Mouse (Mus musculus) neural tube, embryonic 13.5 days (tissue): Measurements from ENCODE around the gene Mgat5. TPM values are rescaled to one million over a fixed set of nuclear protein-coding genes. Genes with fewer than 3 reads are reported as not detected.

Experiments used
- ATAC-seq: fragments of 200-750 bp; cut with Nextera tagmentation; 2 replicates; pipeline ENCODE4 v1.8.0; 2017; ENCODE audit warnings: low read depth, mild to moderate bottlenecking, moderate TSS enrichment, moderate library complexity
- H3K27ac ChIP-seq: fragments of 300-500 bp; sonication (generic); replicated peaks from 2 replicates; pipeline ENCODE4 v1.5.1; 2015; ENCODE audit warnings: moderate library complexity, mild to moderate bottlenecking, inconsistent platforms
- H3K27me3 ChIP-seq: fragments of 300-500 bp; sonication (generic); 2 replicates; pipeline ENCODE4 v1.6.1; 2015; ENCODE audit warnings: mild to moderate bottlenecking, inconsistent platforms
- H3K36me3 ChIP-seq: fragments of 300-500 bp; sonication (generic); 2 replicates; pipeline ENCODE4 v1.6.1; 2015; ENCODE audit warnings: mild to moderate bottlenecking, inconsistent platforms
- H3K4me1 ChIP-seq: fragments of 300-500 bp; sonication (generic); replicated peaks from 2 replicates; pipeline ENCODE4 v1.6.1; 2015; ENCODE audit warnings: inconsistent platforms
- H3K4me2 ChIP-seq: fragments of 300-500 bp; sonication (generic); 2 replicates; pipeline ENCODE4 v1.6.1; 2015; ENCODE audit warnings: inconsistent platforms, mild to moderate bottlenecking, moderate library complexity
- H3K4me3 ChIP-seq: fragments of 300-500 bp; sonication (generic); 2 replicates; pipeline ENCODE4 v1.5.1; 2015; ENCODE audit warnings: mild to moderate bottlenecking, inconsistent platforms
- H3K9ac ChIP-seq: fragments of 300-500 bp; sonication (generic); 2 replicates; pipeline ENCODE4 v1.6.1; 2015; ENCODE audit warnings: moderate library complexity, mild to moderate bottlenecking, inconsistent platforms
- H3K9me3 ChIP-seq: fragments of 300-500 bp; sonication (generic); 2 replicates; pipeline ENCODE4 v1.6.1; 2016; ENCODE audit warnings: inconsistent platforms
- WGBS: fragments of 180-500 bp; shearing (Covaris S2); methylation state at CpG from one replicate; pipeline ENCODE4 v1.1.7; 2015; 5-methylcytosine and 5-hydroxymethylcytosine counted together
- polyA plus RNA-seq: library from polyadenylated mRNA; unstranded; fragments of >200 nt; fragmentation: Nextera tagmentation; extraction: Ambion mirVana; gene quantifications from 2 replicates; pipeline ENCODE4 v1.2.1, GENCODE M21; 2015

Gene Mgat5
- polyA plus RNA-seq, 1 experiment from 2014 or later, result 11.2 TPM

DNA sequence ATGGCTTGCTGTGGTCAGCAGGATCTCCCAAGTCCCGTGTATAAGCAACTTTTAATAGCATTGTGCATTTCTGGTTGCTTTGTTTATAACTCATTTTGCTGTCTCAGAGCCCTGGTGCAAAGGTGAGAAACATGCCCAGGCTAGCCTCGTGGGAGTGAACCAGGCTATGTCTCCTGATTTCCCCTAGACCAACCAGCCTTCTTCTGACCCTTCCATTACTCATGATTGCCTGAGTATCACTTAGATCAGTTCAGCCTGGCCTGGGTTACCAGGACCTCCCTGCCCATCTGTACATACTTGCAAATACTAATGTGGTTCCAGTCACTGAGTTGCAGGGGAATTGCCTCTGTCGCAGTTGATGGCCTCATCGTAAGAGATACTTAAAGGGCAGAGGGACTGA is 14.8 kb downstream of the Mgat5 start:
- Histone ChIP-seq H3K4me2 (no peak overlapping the region), H3K4me3 (no peak overlapping the region), H3K36me3 (no peaks in the 10 kb centered on the region), H3K9me3 (0 out of 2 replicates have a peak, but pooled peaks cover 5% of the 10 kb centered on the region), H3K4me1 (peaks cover 16% of the 10 kb centered on the region), H3K9ac (no peak overlapping the region), H3K27ac (no peak overlapping the region), H3K27me3 (no peaks in the 10 kb centered on the region)
- 78% methylated on average over 4 of the region's 4 CpGs for WGBS
- no peak for ATAC-seq

DNA sequence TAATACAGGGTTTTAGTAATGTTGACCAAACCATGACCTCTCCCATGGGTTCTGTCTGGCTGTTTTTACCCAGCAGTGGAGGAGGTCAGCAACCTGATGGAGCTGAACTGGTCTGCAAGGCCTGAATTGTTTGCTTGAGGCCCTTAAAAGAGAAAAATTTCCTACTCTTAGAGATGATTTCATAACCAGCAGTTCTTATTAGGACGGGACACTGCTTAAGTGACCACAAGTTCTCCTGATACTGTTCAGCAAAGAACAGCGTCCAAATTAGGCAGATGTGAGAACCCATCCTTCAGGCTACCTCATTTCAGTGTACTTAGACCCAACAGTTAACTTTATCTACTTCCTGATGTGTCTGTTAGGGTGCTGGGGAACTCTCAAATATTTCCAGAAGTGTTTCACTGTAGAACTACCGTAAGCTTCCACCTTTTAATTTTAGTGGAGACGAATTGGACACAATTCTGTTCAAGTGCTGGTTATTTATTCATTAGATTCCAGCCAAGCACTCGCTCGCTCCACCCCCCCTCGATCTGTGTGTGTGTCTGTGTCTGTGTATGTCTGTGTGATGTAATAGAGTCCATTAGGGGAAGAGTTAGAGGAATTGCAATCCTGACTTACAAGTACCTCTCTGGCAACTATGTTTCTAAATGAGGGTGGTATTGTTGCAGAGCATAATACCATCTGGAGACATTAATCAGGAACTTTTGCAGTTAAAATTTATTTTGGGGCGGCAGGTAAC is 17.4 kb downstream of the Mgat5 start:
- no peaks in the 10 kb centered on the region for H3K36me3 ChIP-seq
- ATAC-seq, result no peak
- H3K27ac ChIP-seq, result no peak overlapping the region
- H3K4me1 ChIP-seq, result peaks cover 6% of the 10 kb centered on the region; the same call in 1 of the 2 replicates
- H3K4me2 ChIP-seq, result no peak overlapping the region
- no peak overlapping the region for H3K4me3 ChIP-seq
- H3K9ac ChIP-seq, result no peak overlapping the region
- WGBS, result 85% methylated on average over 8 of the region's 8 CpGs
- 0 out of 2 replicates have a peak, but pooled peaks cover 5% of the 10 kb centered on the region for H3K9me3 ChIP-seq
- H3K27me3 ChIP-seq, result no peaks in the 10 kb centered on the region

DNA sequence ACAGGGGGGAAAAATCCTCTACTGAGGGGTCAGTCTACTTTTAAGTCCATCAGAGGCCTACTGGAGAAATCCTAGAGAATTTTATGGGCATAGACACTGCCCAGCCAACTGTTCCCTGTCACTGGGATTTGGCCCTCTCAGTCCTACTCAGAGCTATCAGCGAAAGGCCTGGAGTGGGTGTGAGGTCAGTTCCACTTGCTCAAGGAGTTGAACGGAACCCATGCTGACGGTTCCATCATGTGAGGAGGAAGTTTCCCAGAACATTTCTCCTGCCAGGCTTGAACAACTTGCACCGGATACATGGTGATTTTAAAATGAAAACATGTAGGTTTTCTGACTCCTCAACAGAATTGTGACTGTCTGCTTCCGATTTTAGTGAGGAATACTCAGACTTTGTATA is 20.2 kb downstream of the Mgat5 start:
- Histone ChIP-seq H3K4me3 (no peak overlapping the region), H3K27ac (no peak overlapping the region), H3K4me2 (no peak overlapping the region), H3K9me3 (0 out of 2 replicates have a peak, but pooled peaks cover 5% of the 10 kb centered on the region), H3K36me3 (no peaks in the 10 kb centered on the region), H3K4me1 (no peaks in the 10 kb centered on the region), H3K27me3 (no peaks in the 10 kb centered on the region), H3K9ac (no peak overlapping the region)
- 89% methylated on average over 5 of the region's 5 CpGs for WGBS
- no peak for ATAC-seq

DNA sequence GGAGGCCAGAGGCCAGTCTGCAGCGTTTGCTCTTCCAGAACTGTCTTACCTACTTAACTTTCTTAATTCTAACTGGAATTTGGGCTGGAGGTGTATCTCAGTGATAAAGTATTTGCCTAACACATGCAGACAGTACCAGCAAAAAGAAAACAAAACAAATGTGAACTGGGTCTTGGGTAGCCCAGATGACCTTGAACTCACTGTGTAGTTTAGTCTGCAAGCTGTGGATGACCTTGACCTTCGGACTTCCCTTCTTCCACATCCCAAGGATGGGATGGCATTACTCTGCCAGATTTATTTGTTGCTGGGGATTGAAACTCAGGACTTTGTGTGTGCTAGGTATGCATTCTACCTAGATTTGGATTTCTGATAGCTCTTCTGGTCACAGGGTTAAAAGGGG is 24.2 kb downstream of the Mgat5 start:
- H3K4me1 ChIP-seq, result peaks cover 9% of the 10 kb centered on the region; the same call in 1 of the 2 replicates
- WGBS, result 87% methylated on average over 2 of the region's 2 CpGs
- H3K27ac ChIP-seq, result no peak overlapping the region
- H3K4me3 ChIP-seq, result no peak overlapping the region
- no peak for ATAC-seq
- H3K4me2 ChIP-seq, result no peak overlapping the region
- no peak overlapping the region for H3K9ac ChIP-seq
- no peaks in the 10 kb centered on the region for H3K27me3 ChIP-seq
- H3K9me3 ChIP-seq, result no peaks in the 10 kb centered on the region
- no peaks in the 10 kb centered on the region for H3K36me3 ChIP-seq

DNA sequence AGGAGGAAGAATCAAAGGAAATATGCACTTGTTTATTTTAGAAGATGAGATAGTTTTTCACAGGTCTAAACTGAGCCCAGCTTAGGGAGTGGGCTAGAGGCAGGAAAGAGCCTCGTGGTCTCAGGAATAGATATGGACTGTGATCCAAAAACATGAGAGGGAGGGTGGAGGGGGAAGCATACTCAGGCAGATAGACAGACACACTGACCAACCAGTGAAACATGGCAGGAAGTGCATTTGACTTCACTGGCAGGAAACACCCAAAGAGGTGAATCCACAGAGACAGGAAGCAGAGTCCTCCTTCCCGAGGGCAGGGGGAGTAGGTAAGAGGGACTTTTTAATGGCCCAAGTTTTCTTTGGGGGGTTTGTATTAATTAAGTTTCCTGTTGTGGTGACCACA is 25.7 kb downstream of the Mgat5 start:
- H3K27ac ChIP-seq, result no peak overlapping the region
- H3K9me3 ChIP-seq, result no peaks in the 10 kb centered on the region
- H3K4me1 ChIP-seq, result peaks cover 15% of the 10 kb centered on the region
- 74% methylated on average over 2 of the region's 2 CpGs for WGBS
- H3K27me3 ChIP-seq, result no peaks in the 10 kb centered on the region
- H3K9ac ChIP-seq, result no peak overlapping the region
- no peak overlapping the region for H3K4me3 ChIP-seq
- no peaks in the 10 kb centered on the region for H3K36me3 ChIP-seq
- no peak for ATAC-seq
- no peak overlapping the region for H3K4me2 ChIP-seq

DNA sequence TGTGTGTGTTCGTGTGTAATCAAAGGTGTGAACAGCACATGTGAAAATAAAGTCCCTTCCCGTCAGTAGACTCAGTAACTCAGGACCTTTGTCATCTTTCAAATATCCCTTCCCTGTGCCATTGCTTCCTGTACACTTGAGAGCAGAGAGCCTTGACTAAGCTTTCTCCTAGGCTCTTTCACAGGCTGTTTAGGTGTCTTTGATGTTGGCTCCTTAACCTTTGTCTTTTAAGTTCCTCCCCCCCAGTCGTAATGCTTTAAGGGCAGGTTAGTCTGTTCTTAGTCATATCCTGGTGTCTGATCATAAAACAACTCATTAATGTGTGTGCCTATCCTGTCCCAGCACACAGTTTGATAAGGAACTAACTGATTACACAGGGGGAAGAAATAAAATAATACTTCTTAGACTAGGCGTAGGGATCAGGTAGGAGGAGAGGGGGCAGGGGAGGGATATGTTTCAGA is 28.4 kb downstream of the Mgat5 start:
- H3K4me1 ChIP-seq, result peaks cover 15% of the 10 kb centered on the region
- 71% methylated on average over 4 of the region's 4 CpGs for WGBS
- H3K9ac ChIP-seq, result no peak overlapping the region
- no peak overlapping the region for H3K4me3 ChIP-seq
- no peaks in the 10 kb centered on the region for H3K36me3 ChIP-seq
- no peaks in the 10 kb centered on the region for H3K9me3 ChIP-seq
- no peak for ATAC-seq
- no peaks in the 10 kb centered on the region for H3K27me3 ChIP-seq
- H3K27ac ChIP-seq, result no peak overlapping the region
- no peak overlapping the region for H3K4me2 ChIP-seq

DNA sequence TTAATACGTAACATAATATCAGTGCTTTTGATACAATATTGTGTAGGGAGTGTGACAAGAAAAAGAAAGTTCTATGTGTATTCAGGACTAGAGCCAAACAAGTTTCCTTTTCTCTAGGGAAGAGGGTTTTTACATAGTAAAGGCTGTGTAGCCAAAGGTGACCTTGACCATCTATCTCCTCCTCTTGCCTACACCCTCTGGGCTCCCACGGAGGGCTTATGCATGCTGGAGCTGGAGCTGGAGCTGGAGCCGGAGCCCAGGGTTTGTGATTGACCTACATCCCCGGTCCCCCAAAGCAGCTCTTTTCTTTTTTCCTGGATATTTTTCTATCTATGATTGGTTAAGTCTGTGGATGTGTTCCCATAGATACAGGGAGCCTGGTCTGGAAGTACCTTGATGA is 30.3 kb downstream of the Mgat5 start:
- no peak overlapping the region for H3K9ac ChIP-seq
- no peak for ATAC-seq
- no peaks in the 10 kb centered on the region for H3K27me3 ChIP-seq
- WGBS, result 87% methylated on average over 4 of the region's 4 CpGs
- no peak overlapping the region for H3K27ac ChIP-seq
- H3K4me2 ChIP-seq, result no peak overlapping the region
- no peaks in the 10 kb centered on the region for H3K36me3 ChIP-seq
- H3K9me3 ChIP-seq, result no peaks in the 10 kb centered on the region
- H3K4me1 ChIP-seq, result peaks cover 34% of the 10 kb centered on the region
- no peak overlapping the region for H3K4me3 ChIP-seq

DNA sequence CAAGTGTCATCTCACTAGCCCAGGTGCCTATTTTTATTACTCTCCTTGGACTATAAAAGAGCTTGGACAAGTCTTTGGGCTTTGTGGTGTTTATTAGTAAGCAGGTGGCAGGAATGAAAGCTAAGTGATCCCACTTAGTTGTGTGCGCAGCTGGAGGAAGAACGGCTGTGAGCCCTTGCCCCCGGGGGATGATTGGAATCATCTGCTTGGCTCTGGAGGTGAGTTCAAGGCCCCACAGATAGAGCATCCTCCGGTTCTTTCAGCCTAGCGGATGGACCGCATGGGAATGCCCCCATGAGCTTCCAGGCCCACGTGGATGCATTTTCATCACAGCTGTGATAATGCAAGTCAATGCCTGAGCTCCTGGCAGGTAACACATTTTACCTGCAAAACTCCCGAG is 31.6 kb downstream of the Mgat5 start:
- H3K4me2 ChIP-seq, result no peak overlapping the region
- H3K4me3 ChIP-seq, result no peak overlapping the region
- no peaks in the 10 kb centered on the region for H3K9me3 ChIP-seq
- H3K27ac ChIP-seq, result no peak overlapping the region
- no peaks in the 10 kb centered on the region for H3K27me3 ChIP-seq
- H3K4me1 ChIP-seq, result peaks cover 34% of the 10 kb centered on the region
- no peaks in the 10 kb centered on the region for H3K36me3 ChIP-seq
- 53% methylated on average over 8 of the region's 8 CpGs for WGBS
- ATAC-seq, result no peak
- H3K9ac ChIP-seq, result no peak overlapping the region

DNA sequence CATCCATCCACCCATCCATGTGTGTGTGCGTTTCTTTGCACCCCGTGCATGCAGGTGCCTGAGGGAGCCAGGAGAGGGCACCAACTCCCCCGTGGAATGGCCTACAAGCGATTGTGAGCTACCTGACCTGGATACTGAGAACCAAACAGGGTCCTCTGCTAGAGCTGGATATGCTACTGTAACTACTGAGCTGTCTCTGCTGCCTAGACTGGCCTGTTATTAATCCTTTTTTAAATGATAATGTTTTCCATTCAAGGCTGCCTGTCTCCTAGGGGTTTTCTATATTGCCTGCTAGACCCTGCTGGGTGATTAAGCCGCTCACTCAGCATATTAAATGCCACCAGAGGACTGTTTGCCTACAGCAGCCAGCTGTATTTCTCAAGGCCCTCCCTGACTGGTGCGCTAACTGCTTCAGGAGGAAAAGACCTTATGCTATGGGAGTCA is 34.1 kb downstream of the Mgat5 start:
- no peaks in the 10 kb centered on the region for H3K27me3 ChIP-seq
- peak overlapping the region; percentile 64 for H3K27ac ChIP-seq
- H3K4me1 ChIP-seq, result peaks cover 26% of the 10 kb centered on the region
- 30% methylated on average over 6 of the region's 6 CpGs for WGBS
- H3K9ac ChIP-seq, result no peak overlapping the region
- no peak overlapping the region for H3K4me2 ChIP-seq
- ATAC-seq, result peak; percentile 33; the same call in 1 of the 2 replicates
- no peak overlapping the region for H3K4me3 ChIP-seq
- no peaks in the 10 kb centered on the region for H3K9me3 ChIP-seq
- H3K36me3 ChIP-seq, result no peaks in the 10 kb centered on the region

DNA sequence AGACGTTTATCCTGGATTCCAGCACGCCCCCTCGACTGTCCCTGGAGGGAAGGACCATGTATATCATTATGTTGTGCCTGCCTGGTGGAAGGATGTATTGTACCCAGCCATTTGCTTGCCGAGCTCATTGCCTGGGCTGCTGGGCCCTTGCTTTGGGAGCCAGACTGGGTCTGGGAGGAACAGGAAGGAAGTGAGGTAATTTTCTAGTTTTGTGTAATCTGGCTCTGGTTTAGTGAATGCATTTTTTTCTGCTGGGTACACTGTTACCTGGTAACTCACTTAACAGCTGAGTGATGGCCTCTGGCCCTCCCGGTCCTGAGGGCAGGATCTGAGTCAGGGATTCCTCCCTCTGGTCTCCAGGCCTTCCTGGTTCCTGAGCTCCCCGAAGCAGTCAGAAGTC is 35.1 kb downstream of the Mgat5 start:
- H3K4me3 ChIP-seq, result no peak overlapping the region
- no peaks in the 10 kb centered on the region for H3K36me3 ChIP-seq
- peak; percentile 43; the same call in 1 of the 2 replicates for ATAC-seq
- no peaks in the 10 kb centered on the region for H3K27me3 ChIP-seq
- peak overlapping the region; percentile 64; the same call in 1 of the 2 replicates for H3K27ac ChIP-seq
- H3K4me2 ChIP-seq, result no peak overlapping the region
- H3K9me3 ChIP-seq, result no peaks in the 10 kb centered on the region
- WGBS, result 18% methylated on average over 6 of the region's 6 CpGs
- peaks cover 19% of the 10 kb centered on the region for H3K4me1 ChIP-seq
- no peak overlapping the region for H3K9ac ChIP-seq

DNA sequence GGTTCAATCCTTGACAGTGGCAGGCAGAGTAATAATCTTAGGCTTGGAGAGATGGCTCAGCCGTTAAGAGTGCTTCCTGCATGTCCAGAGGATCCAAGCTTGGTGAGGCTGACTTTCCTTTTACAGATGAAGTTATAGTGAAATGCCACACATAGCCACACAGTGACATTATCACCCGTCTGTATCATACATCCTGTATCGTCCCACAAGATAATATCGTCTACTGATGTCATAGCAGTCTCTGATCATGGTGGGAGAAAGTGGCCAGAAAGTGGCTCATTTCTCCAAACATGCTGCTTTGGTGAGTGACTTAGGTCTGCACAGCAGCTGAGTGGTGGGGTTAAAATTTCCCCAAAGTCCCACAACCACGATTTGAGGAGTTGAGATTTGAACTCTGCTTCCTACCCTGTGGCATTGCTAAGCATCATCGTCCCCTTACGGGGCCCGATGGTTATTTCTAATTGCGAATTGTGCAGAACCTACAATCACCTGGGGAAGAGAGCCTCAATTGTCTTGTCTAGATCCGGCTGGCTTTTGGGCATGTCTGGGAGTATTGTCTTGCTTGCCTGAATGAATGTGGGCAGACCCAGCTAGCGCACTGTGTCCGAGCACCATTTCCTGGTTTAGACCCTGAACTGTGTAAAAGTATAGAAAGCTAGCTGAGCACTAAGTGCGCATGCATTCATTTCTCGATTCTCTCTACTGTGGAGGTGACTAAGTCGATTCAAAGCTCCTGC is 37.5 kb downstream of the Mgat5 start:
- no peak overlapping the region for H3K27ac ChIP-seq
- no peak overlapping the region for H3K4me3 ChIP-seq
- H3K4me2 ChIP-seq, result no peak overlapping the region
- peaks cover 24% of the 10 kb centered on the region for H3K4me1 ChIP-seq
- no peaks in the 10 kb centered on the region for H3K36me3 ChIP-seq
- 81% methylated on average over 15 of the region's 15 CpGs for WGBS
- H3K9me3 ChIP-seq, result no peaks in the 10 kb centered on the region
- no peak overlapping the region for H3K9ac ChIP-seq
- no peak for ATAC-seq
- H3K27me3 ChIP-seq, result no peaks in the 10 kb centered on the region

DNA sequence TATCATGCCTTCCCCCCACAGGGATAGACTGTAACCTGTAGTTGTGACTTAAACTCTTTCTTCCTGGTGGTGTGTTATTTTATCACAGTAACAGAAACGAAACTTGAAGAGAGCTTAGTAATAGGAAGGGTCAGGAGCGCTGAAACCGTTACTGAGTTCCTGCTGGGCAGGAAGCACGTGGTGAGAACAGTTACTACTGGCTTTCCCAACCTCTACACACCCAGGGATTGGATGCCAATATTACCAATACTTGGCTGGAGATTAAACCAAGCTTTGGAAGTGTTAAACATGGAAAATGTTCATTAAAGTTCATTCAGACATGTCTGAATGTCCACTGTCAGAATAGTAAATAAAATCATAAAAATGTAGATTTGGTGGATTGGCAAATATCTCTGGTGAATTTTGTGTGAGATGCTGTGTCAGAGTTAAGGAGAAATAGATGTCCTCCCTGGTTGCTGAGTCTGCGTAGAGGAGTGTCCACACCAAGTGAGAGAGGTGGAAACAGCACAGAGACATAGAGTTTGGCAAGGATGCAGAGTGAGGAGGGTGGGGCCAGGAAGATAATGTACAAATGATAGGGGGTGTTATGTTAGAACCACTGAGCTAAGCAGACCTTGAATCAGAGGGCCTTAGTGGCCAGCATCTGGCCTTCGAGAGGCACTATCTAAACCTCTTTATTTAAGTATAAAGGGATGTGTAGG is 38.2 kb downstream of the Mgat5 start:
- H3K4me3 ChIP-seq, result no peak overlapping the region

More for the DNA sequence above, 38.2 kb downstream of the Mgat5 start:
- no peak overlapping the region for H3K27ac ChIP-seq
- no peaks in the 10 kb centered on the region for H3K36me3 ChIP-seq
- no peaks in the 10 kb centered on the region for H3K9me3 ChIP-seq
- no peak for ATAC-seq
- no peak overlapping the region for H3K9ac ChIP-seq
- no peak overlapping the region for H3K4me2 ChIP-seq
- H3K4me1 ChIP-seq, result peaks cover 24% of the 10 kb centered on the region
- no peaks in the 10 kb centered on the region for H3K27me3 ChIP-seq
- 77% methylated on average over 6 of the region's 6 CpGs for WGBS
